Mouse (Mus musculus) limb, embryonic 13.5 days (tissue): ENCODE results near the gene Pidd1. TPM values are rescaled to one million over a fixed set of nuclear protein-coding genes. Genes with fewer than 3 reads are reported as not detected.

Experiments
- ATAC-seq: fragments of 200-750 bp; cut with Nextera tagmentation; 2 replicates; pipeline ENCODE4 v1.8.0; 2017; ENCODE audit warnings: low read depth, moderate number of reproducible peaks, moderate TSS enrichment; ENCODE audit not compliant: low FRiP score
- H3K27ac ChIP-seq: fragments of 300-500 bp; sonication (generic); 2 replicates; pipeline ENCODE4 v1.5.1; 2015; ENCODE audit warnings: inconsistent platforms, mild to moderate bottlenecking, moderate library complexity
- H3K27me3 ChIP-seq: fragments of 300-500 bp; sonication (generic); 2 replicates; pipeline ENCODE4 v1.6.1; 2015; ENCODE audit warnings: mild to moderate bottlenecking, inconsistent platforms
- H3K36me3 ChIP-seq: fragments of 300-500 bp; sonication (generic); 2 replicates; pipeline ENCODE4 v1.6.1; 2015; ENCODE audit warnings: inconsistent platforms, mild to moderate bottlenecking, moderate library complexity
- H3K4me1 ChIP-seq: fragments of 300-500 bp; sonication (generic); 2 replicates; pipeline ENCODE4 v1.6.1; 2015; ENCODE audit warnings: inconsistent platforms
- H3K4me2 ChIP-seq: fragments of 300-500 bp; sonication (generic); replicated peaks from 2 replicates; pipeline ENCODE4 v1.6.1; 2015; ENCODE audit warnings: inconsistent platforms, mild to moderate bottlenecking, moderate library complexity
- H3K4me3 ChIP-seq: fragments of 300-500 bp; sonication (generic); 2 replicates; pipeline ENCODE4 v1.5.1; 2015; ENCODE audit warnings: moderate library complexity, mild to moderate bottlenecking, inconsistent platforms
- H3K9ac ChIP-seq: fragments of 300-500 bp; sonication (generic); 2 replicates; pipeline ENCODE4 v1.6.1; 2015; ENCODE audit warnings: mild to moderate bottlenecking, inconsistent platforms
- H3K9me3 ChIP-seq: fragments of 300-500 bp; sonication (generic); 2 replicates; pipeline ENCODE4 v1.6.1; 2016; ENCODE audit warnings: inconsistent platforms
- WGBS: fragments of 180-500 bp; shearing (Covaris S2); methylation state at CpG from one replicate; pipeline ENCODE4 v1.1.7; 2015; 5-methylcytosine and 5-hydroxymethylcytosine counted together
- polyA plus RNA-seq: library from polyadenylated mRNA; unstranded; fragments of >200 nt; fragmentation: Nextera tagmentation; extraction: Ambion mirVana; gene quantifications from 2 replicates; pipeline ENCODE4 v1.2.1, GENCODE M21; 2015

The Pidd1 gene
- polyA plus RNA-seq, 1 experiment from 2014 or later, result 11.7 TPM

DNA sequence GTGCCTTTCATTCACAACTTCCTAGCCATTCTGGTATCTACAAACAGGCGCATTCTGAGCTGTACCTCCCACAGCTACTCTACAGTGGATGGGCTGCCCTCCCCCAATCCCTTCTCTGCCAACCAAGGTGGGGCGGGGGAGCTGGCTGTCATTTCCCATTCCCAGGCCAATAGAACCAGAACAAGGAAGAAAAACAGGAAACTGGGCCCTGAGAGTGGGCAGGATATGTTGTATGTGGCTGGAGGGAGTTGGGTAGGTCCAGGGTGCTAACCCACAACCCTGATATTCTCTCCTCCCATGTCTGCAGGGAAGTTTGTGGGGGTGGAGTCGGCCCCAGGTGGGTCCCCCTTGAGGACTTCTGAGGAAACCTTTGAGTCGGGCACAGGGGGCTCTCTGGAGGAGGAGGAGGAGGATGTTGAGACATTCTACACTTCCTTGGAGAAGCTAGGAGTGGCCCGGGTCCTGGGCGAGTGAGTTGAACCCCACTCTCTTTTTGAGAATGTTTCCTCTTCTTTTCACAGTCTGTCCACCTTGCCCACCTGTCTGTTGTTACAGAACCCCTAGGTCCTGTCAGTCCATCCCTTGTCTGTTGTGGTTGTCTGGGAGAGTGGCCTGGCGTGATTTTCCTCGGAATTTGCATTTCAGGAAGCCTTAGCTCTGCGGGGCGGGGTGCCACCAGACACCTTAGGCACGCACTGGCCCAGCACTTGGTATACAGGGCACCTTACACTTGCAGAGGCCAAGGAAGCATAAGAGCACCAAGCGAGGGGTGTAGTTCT is 20.2 kb upstream of the Pidd1 start:
- H3K27me3 ChIP-seq, result peaks cover 74% of the 10 kb centered on the region
- H3K9ac ChIP-seq, result no peak overlapping the region
- H3K27ac ChIP-seq, result no peak overlapping the region
- no peaks in the 10 kb centered on the region for H3K9me3 ChIP-seq
- peaks cover 59% of the 10 kb centered on the region for H3K4me1 ChIP-seq
- no peak for ATAC-seq
- peak overlapping the region; percentile 60 for H3K4me2 ChIP-seq
- H3K4me3 ChIP-seq, result peak overlapping the region; percentile 33
- WGBS, result 28% methylated on average over 12 of the region's 12 CpGs
- H3K36me3 ChIP-seq, result peaks cover under 1% of the 10 kb centered on the region; the same call in 1 of the 2 replicates

- WGBS, result 9% methylated on average over 5 of the region's 5 CpGs
- H3K4me3 ChIP-seq, result peak overlapping the region; percentile 43
Measured at GRCm38 (mm10) chr7:141462333-141462821, 18.6 kb upstream of the Pidd1 start.

GRCm38 (mm10) chr7:141461521-141462332 is 17.9 kb upstream of the Pidd1 start:
- Histone ChIP-seq H3K4me3 (peak overlapping the region; percentile 43), H3K9ac (peak overlapping the region; percentile 63), H3K27ac (no peak overlapping the region), H3K9me3 (no peaks in the 10 kb centered on the region), H3K36me3 (peaks cover 4% of the 10 kb centered on the region; the same call in 1 of the 2 replicates), H3K4me1 (peaks cover 40% of the 10 kb centered on the region), H3K4me2 (peak overlapping the region; percentile 71), H3K27me3 (peaks cover 79% of the 10 kb centered on the region)
- ATAC-seq, result no peak
- WGBS, result 2% methylated on average over 59 of the region's 59 CpGs

More at GRCm38 (mm10) chr7:141462333-141462821, 18.6 kb upstream of the Pidd1 start:
- H3K4me2 ChIP-seq, result peak overlapping the region; percentile 71
- H3K27ac ChIP-seq, result no peak overlapping the region
- no peaks in the 10 kb centered on the region for H3K9me3 ChIP-seq
- no peak for ATAC-seq
- H3K9ac ChIP-seq, result peak overlapping the region; percentile 63
- H3K27me3 ChIP-seq, result peaks cover 79% of the 10 kb centered on the region
- peaks cover 4% of the 10 kb centered on the region; the same call in 1 of the 2 replicates for H3K36me3 ChIP-seq
- peaks cover 45% of the 10 kb centered on the region for H3K4me1 ChIP-seq

DNA sequence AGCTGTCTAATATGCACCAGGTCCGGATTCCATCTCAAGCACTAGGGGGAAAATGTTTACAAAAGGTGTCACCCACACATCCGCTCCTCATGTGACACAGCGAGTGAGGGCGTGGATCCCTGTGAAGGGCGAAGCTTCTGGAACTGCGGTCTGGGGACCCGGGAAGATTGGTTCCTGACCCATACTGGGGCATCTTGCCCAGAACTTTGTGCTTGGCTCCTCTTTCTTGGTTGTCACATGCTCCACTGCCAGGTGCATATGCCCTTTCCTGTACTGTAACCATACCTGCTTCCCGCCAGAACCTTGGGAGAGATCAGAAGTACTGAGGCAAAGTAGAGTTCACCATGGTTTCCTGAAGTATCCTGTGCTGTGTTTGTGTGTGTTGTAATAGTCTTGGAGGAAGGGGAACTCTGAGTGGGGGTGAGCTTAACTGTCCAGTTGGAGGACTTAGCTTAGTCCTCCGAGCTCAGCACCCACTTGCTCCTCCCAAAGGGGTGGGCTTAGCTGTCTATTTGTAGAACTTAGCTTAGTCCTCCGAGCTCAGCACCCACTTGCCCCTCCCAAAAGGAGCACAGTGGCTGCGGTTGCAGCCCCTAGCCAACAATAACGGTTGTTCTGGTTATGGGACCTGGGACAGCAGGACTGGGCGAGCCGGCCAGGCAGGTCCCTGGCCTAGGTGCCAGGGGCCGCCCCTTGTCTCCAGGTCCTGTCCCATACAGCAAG is 16.7 kb upstream of the Pidd1 start, which contains the start of gene Cracr2b:
Cracr2b (plus strand) TSS at position 704 of the 723 bp plus-strand sequence.
- no peak for ATAC-seq
- Histone ChIP-seq H3K4me2 (peak within 1 kb of the TSS; percentile 71), H3K36me3 (peaks cover 4% of the 10 kb centered on the region; the same call in 1 of the 2 replicates), H3K27ac (no peak within 1 kb of the TSS), H3K4me1 (peaks cover 39% of the 10 kb centered on the region), H3K27me3 (peaks cover 74% of the 10 kb centered on the region), H3K4me3 (peak within 1 kb of the TSS; percentile 43), H3K9ac (peak within 1 kb of the TSS; percentile 63), H3K9me3 (no peaks in the 10 kb centered on the region)
- WGBS, result 69% methylated on average over 15 of the region's 15 CpGs

DNA sequence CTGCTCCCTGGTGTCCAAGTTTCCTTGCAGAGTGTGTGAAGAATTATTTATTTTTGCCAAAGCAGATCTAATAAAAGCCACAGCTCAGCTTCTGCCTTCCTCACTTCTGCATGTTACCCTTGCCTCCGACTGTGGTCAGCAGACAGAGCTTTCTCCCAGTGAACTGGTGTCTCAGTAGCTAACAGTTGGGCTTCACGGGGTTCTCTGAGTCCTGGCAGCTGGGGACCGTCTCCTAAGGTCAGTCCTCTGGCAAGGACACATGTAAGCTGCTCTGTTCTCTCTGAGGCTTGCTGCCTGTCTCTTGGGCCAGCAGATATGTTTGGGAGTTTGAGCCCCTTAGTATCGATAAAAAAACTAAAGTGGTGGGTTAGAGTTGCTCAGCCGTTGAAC is 16.2 kb upstream of the Pidd1 start:
- Histone ChIP-seq H3K9ac (no peak overlapping the region), H3K4me2 (no peak overlapping the region), H3K27ac (no peak overlapping the region), H3K27me3 (peaks cover 69% of the 10 kb centered on the region), H3K4me1 (peaks cover 35% of the 10 kb centered on the region), H3K36me3 (peaks cover 4% of the 10 kb centered on the region; the same call in 1 of the 2 replicates), H3K9me3 (no peaks in the 10 kb centered on the region), H3K4me3 (no peak overlapping the region)
- ATAC-seq, result no peak
- 67% methylated on average over 5 of the region's 5 CpGs for WGBS

DNA sequence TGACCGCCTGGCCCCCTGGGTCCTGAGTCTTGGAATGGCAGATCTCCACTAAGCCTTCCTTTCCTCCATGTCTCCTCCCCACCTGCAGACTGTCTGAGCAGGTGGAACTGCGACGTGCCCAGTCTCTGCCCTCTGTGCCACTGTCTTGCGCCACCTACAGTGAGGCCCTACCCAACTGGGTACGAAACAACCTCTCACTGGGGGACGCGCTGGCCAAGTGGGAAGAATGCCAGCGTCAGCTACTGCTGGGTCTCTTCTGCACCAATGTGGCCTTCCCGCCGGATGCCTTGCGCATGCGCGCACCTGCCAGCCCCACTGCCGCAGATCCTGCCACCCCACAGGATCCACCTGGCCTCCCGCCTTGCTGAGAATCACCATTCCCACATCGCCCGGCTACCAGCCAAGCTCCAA is 15.5 kb upstream of the Pidd1 start:
- Histone ChIP-seq H3K9me3 (no peaks in the 10 kb centered on the region), H3K36me3 (peaks cover 4% of the 10 kb centered on the region; the same call in 1 of the 2 replicates), H3K27ac (no peak overlapping the region), H3K4me3 (no peak overlapping the region), H3K9ac (no peak overlapping the region), H3K4me2 (no peak overlapping the region), H3K4me1 (peaks cover 28% of the 10 kb centered on the region), H3K27me3 (peaks cover 62% of the 10 kb centered on the region)
- no peak for ATAC-seq
- 87% methylated on average over 17 of the region's 17 CpGs for WGBS

DNA sequence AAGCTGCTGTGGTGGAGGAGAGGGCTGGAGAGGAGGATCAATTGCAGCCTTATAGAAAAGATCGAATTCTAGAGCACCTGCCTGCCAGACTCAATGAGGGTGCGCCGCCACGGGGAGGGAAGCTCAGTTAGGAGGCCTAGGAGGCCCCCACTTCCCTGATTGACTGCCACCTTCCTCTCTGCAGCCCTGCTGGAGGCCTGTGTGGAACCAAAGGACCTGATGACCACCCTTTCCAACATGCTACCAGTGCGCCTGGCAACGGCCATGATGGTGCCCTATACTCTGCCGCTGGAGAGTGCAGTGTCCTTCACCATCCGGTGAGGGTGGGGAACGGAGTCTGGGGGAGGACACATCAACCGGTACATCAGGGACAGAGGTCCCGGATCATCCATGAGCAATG is 14.8 kb upstream of the Pidd1 start:
- H3K4me3 ChIP-seq, result no peak overlapping the region
- no peak overlapping the region for H3K4me2 ChIP-seq
- H3K27me3 ChIP-seq, result peaks cover 55% of the 10 kb centered on the region
- H3K9me3 ChIP-seq, result no peaks in the 10 kb centered on the region
- WGBS, result 88% methylated on average over 11 of the region's 11 CpGs
- peaks cover 22% of the 10 kb centered on the region for H3K4me1 ChIP-seq
- H3K27ac ChIP-seq, result no peak overlapping the region
- no peak for ATAC-seq
- H3K9ac ChIP-seq, result no peak overlapping the region
- H3K36me3 ChIP-seq, result peaks cover 4% of the 10 kb centered on the region; the same call in 1 of the 2 replicates

DNA sequence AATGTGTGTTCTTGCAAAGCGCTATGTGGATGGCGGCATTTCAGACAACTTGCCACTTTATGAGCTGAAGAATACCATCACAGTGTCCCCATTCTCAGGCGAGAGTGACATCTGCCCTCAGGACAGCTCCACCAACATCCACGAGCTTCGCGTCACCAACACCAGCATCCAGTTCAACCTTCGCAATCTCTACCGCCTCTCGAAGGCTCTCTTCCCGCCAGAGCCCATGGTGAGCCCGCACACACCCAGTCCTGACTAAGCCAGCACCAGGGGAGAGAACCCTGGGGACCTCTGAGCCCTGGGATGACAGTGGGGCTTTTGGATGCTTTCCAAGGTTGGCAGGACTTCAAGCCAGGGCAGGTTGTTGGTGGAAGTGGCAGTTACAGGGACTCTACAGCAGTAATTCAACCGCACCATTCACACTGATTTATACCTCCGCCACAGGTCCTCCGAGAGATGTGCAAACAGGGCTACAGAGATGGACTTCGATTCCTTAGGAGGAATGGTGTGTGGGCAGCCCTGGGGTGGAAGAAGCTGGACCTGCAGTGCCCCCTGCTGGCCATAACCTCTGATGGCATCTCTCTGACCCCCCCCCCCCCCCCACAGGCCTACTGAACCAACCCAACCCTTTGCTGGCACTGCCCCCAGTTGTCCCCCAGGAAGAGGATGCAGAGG is 14.3 kb upstream of the Pidd1 start:
- H3K4me2 ChIP-seq, result no peak overlapping the region
- no peaks in the 10 kb centered on the region for H3K9me3 ChIP-seq
- no peak overlapping the region for H3K27ac ChIP-seq
- peaks cover 4% of the 10 kb centered on the region; the same call in 1 of the 2 replicates for H3K36me3 ChIP-seq
- no peak overlapping the region for H3K4me3 ChIP-seq
- peaks cover 50% of the 10 kb centered on the region for H3K27me3 ChIP-seq
- no peak overlapping the region for H3K9ac ChIP-seq
- no peak for ATAC-seq
- H3K4me1 ChIP-seq, result peaks cover 22% of the 10 kb centered on the region
- 74% methylated on average over 15 of the region's 15 CpGs for WGBS

GRCm38 (mm10) chr7:141457236-141457635 is 13.4 kb upstream of the Pidd1 start:
- Histone ChIP-seq H3K27ac (no peak overlapping the region), H3K36me3 (peaks cover 5% of the 10 kb centered on the region), H3K27me3 (peaks cover 41% of the 10 kb centered on the region), H3K4me2 (no peak overlapping the region), H3K9ac (no peak overlapping the region), H3K4me3 (no peak overlapping the region), H3K9me3 (no peaks in the 10 kb centered on the region), H3K4me1 (peaks cover 18% of the 10 kb centered on the region)
- no peak for ATAC-seq
- WGBS, result 92% methylated on average over 14 of the region's 14 CpGs

GRCm38 (mm10) chr7:141456739-141457138 is 12.9 kb upstream of the Pidd1 start:
- H3K27ac ChIP-seq, result no peak overlapping the region
- H3K36me3 ChIP-seq, result peaks cover 10% of the 10 kb centered on the region
- H3K4me3 ChIP-seq, result no peak overlapping the region
- WGBS, result 88% methylated on average over 6 of the region's 6 CpGs
- H3K4me1 ChIP-seq, result peaks cover 13% of the 10 kb centered on the region
- H3K9me3 ChIP-seq, result no peaks in the 10 kb centered on the region
- peaks cover 36% of the 10 kb centered on the region for H3K27me3 ChIP-seq
- no peak for ATAC-seq
- H3K4me2 ChIP-seq, result peak overlapping the region; percentile 97
- no peak overlapping the region for H3K9ac ChIP-seq
